In the genomic region with DNA sequence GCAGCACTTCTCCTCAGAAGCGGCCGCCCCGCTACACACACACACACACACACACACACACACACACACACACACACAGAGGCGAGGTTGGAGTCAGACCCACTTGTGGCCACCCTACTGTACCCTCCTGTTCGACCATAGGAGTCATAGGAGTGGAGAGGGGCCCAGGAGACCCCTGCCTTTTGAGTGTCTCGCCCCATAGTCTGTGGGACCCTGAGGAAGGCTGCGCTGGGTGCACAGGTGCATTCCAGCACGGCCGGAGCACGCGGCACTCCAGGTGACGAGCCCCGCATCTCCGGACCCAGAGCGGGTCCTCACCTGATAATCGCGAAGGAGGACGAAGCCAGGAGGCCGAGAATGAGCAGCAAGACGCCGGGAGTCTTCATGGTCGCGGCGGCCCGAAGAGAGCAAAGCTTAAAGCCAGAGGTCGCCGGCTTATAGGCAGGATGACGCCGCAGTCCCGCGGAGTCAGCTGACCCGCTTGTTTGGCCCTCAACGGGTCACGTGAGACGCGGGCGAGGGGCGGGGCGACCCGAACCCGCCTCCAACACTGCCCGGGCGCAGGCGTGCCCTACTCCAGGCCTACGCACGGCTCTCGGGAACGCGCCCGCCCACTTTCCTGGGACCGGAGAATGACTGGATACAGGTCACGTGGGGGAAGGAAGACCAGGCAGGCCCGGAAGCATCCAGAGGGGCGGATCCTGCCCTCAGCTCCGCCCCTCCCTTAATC, we compare ENCODE assay signal across 7 mouse cellular contexts. TPM values are rescaled to one million over a fixed set of nuclear protein-coding genes. Genes with fewer than 3 reads are reported as not detected.
A peak's percentile ranks its signal among the peaks of the same experiment; 100 is the strongest.
DNase-seq lines count a peak whose midpoint lies in the region; ATAC-seq and TF ChIP-seq lines count a peak whose summit lies in the region.

A gene (minus strand): TSS at position 620 of the 730 bp plus-strand sequence.

- peak within 1 kb of the TSS; percentile 93 for H3K4me2 ChIP-seq in embryonic facial prominence, embryonic 12.5 days (replicated peaks)
- peak within 1 kb of the TSS; percentile 80 for H3K4me2 ChIP-seq in limb, embryonic 12.5 days
- H3K4me2 ChIP-seq in midbrain, embryonic 15.5 days = peak within 1 kb of the TSS; percentile 81

- peak within 1 kb of the TSS; percentile 74 for H3K9ac ChIP-seq in embryonic facial prominence, embryonic 12.5 days
- H3K9ac ChIP-seq in limb, embryonic 12.5 days (replicated peaks) = peak within 1 kb of the TSS; percentile 79
- H3K9ac ChIP-seq in midbrain, embryonic 15.5 days = peak within 1 kb of the TSS; percentile 83

- WGBS in embryonic facial prominence, embryonic 12.5 days = under 1% methylated on average over 52 of the region's 55 CpGs
- WGBS in kidney, adult 2 months = under 1% methylated on average over 55 of the region's 55 CpGs
- WGBS in limb, embryonic 12.5 days = under 1% methylated on average over 55 of the region's 55 CpGs
- under 1% methylated on average over 55 of the region's 55 CpGs for WGBS in midbrain, embryonic 15.5 days
- WGBS in spleen, adult 2 months = under 1% methylated on average over 55 of the region's 55 CpGs

- H3K4me3 ChIP-seq in embryonic facial prominence, embryonic 12.5 days = peak within 1 kb of the TSS; percentile 81
- H3K4me3 ChIP-seq in kidney, adult 2 months (ENCODE audit: insufficient read depth, low read depth, low read length) = peak within 1 kb of the TSS; percentile 95
- peak within 1 kb of the TSS; percentile 80 for H3K4me3 ChIP-seq in limb, embryonic 12.5 days (replicated peaks)
- H3K4me3 ChIP-seq in midbrain, embryonic 15.5 days = peak within 1 kb of the TSS; percentile 91
- H3K4me3 ChIP-seq in spleen, adult 2 months (ENCODE audit: extremely low read depth, insufficient read depth, insufficient read length) = peak within 1 kb of the TSS; percentile 74

- no peaks in the 10 kb centered on the region for H3K27me3 ChIP-seq in embryonic facial prominence, embryonic 12.5 days
- H3K27me3 ChIP-seq in kidney, adult 2 months (replicated peaks; ENCODE audit: control insufficient read depth, insufficient read depth, low read length) = no peaks in the 10 kb centered on the region
- H3K27me3 ChIP-seq in limb, embryonic 12.5 days = no peaks in the 10 kb centered on the region
- no peaks in the 10 kb centered on the region for H3K27me3 ChIP-seq in midbrain, embryonic 15.5 days (replicated peaks)
- H3K27me3 ChIP-seq in spleen, adult 2 months (ENCODE audit: control insufficient read depth, insufficient read depth, low read length) = no peaks in the 10 kb centered on the region

- no peak for TF ChIP-seq CTCF in kidney, adult 2 months (conservative IDR thresholded peaks at IDR 0.05; ENCODE audit: insufficient read depth, insufficient read length, low read depth, low read length)
- TF ChIP-seq CTCF in spleen, adult 2 months (IDR thresholded peaks at IDR 0.05; ENCODE audit: extremely low read depth, insufficient read depth, insufficient read length, insufficient replicate concordance) = no peak

- peak; percentile 84 for TF ChIP-seq POLR2A in kidney, adult 2 months (IDR thresholded peaks at IDR 0.05; ENCODE audit: low read depth, low read length)
- TF ChIP-seq POLR2A in spleen, adult 2 months (IDR thresholded peaks at IDR 0.05; ENCODE audit: low read depth, low read length) = peak; percentile 67; the same call in 1 of the 2 replicates

- peak; percentile 88 for ATAC-seq in embryonic facial prominence, embryonic 12.5 days (ENCODE audit: insufficient number of reproducible peaks, insufficient read depth, low FRiP score, low TSS enrichment)
- ATAC-seq in limb, embryonic 12.5 days (ENCODE audit: insufficient number of reproducible peaks, insufficient read depth, low FRiP score, low TSS enrichment, low read depth) = peak; percentile 93
- ATAC-seq in midbrain, embryonic 15.5 days (replicated peaks) = peak; percentile 97

- DNase-seq in adrenal gland, postnatal 25 days = peak; percentile 99
- DNase-seq in heart, adult 18-20 months = peak; percentile 98 to 99
- peak; percentile 99 for DNase-seq in kidney, adult 2 months
- peak; percentile 75 to 94 for DNase-seq in spleen, adult 2 months (ENCODE audit: low read depth in 1 of 2, low spot score in 2 of 2)

- peaks cover 17% of the 10 kb centered on the region for H3K4me1 ChIP-seq in embryonic facial prominence, embryonic 12.5 days
- H3K4me1 ChIP-seq in kidney, adult 2 months (ENCODE audit: control insufficient read depth, insufficient read depth, low read length) = peaks cover 4% of the 10 kb centered on the region; the same call in 1 of the 2 replicates
- H3K4me1 ChIP-seq in limb, embryonic 12.5 days (replicated peaks) = peaks cover 16% of the 10 kb centered on the region
- H3K4me1 ChIP-seq in midbrain, embryonic 15.5 days = peaks cover 19% of the 10 kb centered on the region
- H3K4me1 ChIP-seq in spleen, adult 2 months (ENCODE audit: control insufficient read depth, insufficient read depth, insufficient read length) = peaks cover 13% of the 10 kb centered on the region; the same call in 1 of the 2 replicates

- peaks cover 27% of the 10 kb centered on the region for H3K36me3 ChIP-seq in embryonic facial prominence, embryonic 12.5 days
- H3K36me3 ChIP-seq in kidney, adult 2 months (ENCODE audit: control insufficient read depth, insufficient read depth, low read length) = peaks cover 2% of the 10 kb centered on the region; the same call in 1 of the 2 replicates
- H3K36me3 ChIP-seq in limb, embryonic 12.5 days = peaks cover 30% of the 10 kb centered on the region
- H3K36me3 ChIP-seq in midbrain, embryonic 15.5 days (replicated peaks) = peaks cover 11% of the 10 kb centered on the region
- H3K36me3 ChIP-seq in spleen, adult 2 months (ENCODE audit: control insufficient read depth, insufficient read depth, low read length) = peaks cover 20% of the 10 kb centered on the region

- H3K27ac ChIP-seq in embryonic facial prominence, embryonic 12.5 days = peak within 1 kb of the TSS; percentile 66
- H3K27ac ChIP-seq in kidney, adult 2 months (ENCODE audit: insufficient read depth, low read depth, low read length) = peak within 1 kb of the TSS; percentile 95
- H3K27ac ChIP-seq in limb, embryonic 12.5 days = peak within 1 kb of the TSS; percentile 53
- H3K27ac ChIP-seq in midbrain, embryonic 15.5 days = peak within 1 kb of the TSS; percentile 75
- peak within 1 kb of the TSS; percentile 70 for H3K27ac ChIP-seq in spleen, adult 2 months (ENCODE audit: insufficient read depth, low read length)

- no peaks in the 10 kb centered on the region for H3K9me3 ChIP-seq in embryonic facial prominence, embryonic 12.5 days
- no peaks in the 10 kb centered on the region for H3K9me3 ChIP-seq in limb, embryonic 12.5 days
- H3K9me3 ChIP-seq in midbrain, embryonic 15.5 days = no peaks in the 10 kb centered on the region

RNA-seq across cellular contexts. Expression of the gene that starts here (rescaled TPM):
- 1,030 and 1,043 TPM in 2 replicates for total RNA-seq in adrenal gland, postnatal 25 days (2021)
- polyA plus RNA-seq in embryonic facial prominence, embryonic 12.5 days (2016; fragmentation: Nextera tagmentation; extraction: Ambion mirVana) = 208 and 210 TPM in 2 replicates
- total RNA-seq in heart, adult 18-20 months (2021) = 1,000 to 10,000 TPM in 1 of 2 experiments, 100 to 1,000 TPM in 1; 997 to 1,066 TPM
- 830 and 897 TPM in 2 replicates for polyA plus RNA-seq in kidney, adult 2 months (2012; rRNA removed)
- 135 and 145 TPM in 2 replicates for polyA plus RNA-seq in limb, embryonic 12.5 days (2016; fragmentation: Nextera tagmentation; extraction: Ambion mirVana)
- polyA plus RNA-seq in midbrain, embryonic 15.5 days (2015; fragmentation: Nextera tagmentation; extraction: Ambion mirVana) = 254 and 288 TPM in 2 replicates
- 359 and 461 TPM in 2 replicates for polyA plus RNA-seq in spleen, adult 2 months (2012; rRNA removed)

Comparison
In these comparisons a context has a peak if more than half of its experiments do, and no peak if none do; other contexts are left out.
1. Peak in every context shown above with its lines: DNase-seq, ATAC-seq, H3K4me3 ChIP-seq and H3K27ac ChIP-seq.